Mouse (Mus musculus) kidney, adult 8-10 months (tissue): Measurements from ENCODE around the gene Rnf212b.

Experiments used
- DNase-seq, 2 experiments: peaks; one replicate each; pipeline ENCODE4 v3.0.0; 2022

Rnf212b gene

DNA sequence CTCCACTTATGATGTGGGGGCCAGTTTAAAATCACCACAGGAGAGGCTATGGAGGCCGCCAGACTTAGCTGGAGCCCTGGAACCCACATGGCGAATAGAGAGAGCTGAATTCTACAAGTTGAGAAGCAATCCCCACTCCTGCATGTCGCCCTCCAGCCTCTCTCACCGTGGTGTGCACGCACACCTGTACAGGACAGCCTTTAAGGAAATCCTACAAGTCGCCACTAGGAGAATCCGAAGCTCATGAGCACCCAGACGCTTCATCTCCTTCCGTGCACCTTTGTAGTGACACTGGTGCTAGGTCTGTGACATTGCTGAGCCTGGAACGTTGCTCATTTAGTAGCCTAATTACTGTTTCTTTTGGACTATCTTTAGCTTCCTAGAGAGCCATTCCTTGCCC lies 14.3 kb upstream of the Rnf212b start:
- no peak for DNase-seq

DNA sequence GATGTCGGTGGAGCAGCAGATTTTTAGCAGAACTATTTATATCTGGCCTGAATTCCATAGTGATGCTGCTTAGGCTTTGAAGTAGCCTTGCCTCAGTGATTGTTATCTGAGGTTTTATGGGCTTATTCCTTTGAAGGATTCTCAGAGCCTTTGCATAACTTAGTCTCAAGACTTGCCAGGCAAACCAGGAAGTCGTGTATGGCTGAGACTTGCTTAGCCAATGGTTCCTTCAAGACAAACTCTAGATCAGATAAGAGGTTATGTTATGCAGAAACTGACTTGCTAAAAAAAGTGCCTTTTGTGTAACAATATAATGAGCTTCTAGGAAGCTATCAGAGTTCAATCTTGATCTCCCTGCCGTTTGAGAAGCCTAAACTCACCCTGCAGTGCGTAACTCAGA lies 11.5 kb upstream of the Rnf212b start:
- DNase-seq = no peak

- peak in 1 of 2 experiments; percentile 55 for DNase-seq
Observed at GRCm38 (mm10) chr14:54806124-54806523, 7.8 kb upstream of the Rnf212b start.

DNA sequence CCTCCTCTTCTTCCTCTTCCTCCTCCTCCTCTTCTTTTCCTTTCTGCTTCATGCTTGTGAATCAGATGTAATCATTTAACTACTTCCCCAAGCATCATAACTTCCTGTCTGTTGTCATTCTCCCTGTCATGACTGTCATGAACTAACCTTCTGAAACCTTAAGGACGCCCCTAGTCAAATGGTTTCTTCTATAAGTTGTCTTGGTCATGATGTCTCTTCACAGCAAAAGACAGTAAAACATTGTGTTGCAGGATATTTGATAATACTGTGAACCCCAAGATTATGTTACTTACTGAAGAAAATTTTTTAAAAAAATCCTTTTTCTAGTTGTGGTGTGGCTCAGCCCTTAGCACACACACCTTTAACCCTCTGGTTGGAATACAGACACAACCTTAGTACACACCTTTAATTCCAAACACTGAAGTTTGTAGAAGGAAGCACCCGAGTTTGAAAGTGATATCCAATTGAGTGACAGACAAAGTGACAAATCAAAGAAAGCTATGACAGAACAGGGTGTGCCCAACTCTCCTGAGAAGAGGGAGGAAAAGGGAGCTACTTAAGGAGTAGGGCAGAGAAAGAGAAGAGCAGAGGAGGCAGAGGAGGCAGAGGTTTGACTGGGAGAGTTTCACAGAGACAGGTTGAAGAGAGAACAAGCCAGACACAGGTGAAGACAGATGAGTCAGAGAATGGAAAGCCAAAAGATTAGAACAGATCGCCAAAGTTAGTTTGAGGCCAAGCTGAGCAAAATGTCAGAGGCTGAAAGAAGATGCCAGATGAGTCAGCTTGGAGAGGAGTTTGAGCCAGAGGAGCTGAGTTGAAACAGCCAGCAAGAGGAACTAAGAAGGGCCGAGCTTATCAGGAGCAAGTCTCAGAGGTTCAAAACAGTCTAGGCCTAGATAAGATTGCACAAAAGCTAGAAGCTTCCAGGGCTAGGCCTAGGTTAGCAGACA lies 4.9 kb upstream of the Rnf212b start:
- no peak for DNase-seq

GRCm38 (mm10) chr14:54809668-54810033 lies 4.3 kb upstream of the Rnf212b start:
- DNase-seq = no peak

DNA sequence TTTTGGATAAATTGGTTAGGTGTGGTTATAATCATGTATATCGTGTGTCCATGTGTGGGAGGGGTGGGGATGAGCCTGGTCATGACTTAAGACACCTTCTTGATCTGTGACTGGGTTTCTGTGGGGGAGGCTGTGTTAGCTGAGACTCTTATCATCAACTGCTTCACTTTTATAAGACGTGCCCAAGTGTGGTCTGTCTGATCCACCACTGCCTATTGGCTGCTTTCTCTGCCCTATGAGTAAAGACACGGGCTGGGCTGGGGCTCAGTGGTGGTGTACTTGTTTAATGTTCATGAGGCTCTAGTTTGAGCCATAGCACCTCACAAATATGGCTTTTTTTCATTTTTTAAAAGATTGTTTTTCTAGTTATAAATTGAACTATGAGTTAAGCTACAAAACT lies 1.8 kb downstream of the Rnf212b start:
- DNase-seq = no peak

DNA sequence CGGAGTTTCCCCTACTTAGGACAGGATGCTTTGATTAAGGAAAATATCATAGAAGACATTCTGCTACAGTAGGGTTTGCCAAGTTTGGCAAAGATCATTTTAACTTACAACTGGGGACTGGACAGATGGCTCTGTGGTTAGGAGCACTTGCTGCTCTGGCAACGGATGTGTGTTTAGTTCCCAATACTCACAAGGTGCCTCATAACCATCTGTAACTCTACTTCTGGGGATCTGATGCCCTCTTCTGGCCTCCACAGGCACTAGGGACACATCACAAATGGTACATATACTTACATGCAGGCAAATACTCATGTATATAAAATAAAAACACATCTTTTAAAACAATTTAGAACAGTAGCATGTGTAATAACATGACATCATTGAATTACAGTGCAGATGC lies 3.9 kb downstream of the Rnf212b start:
- DNase-seq = peak; percentile 50 to 66

DNA sequence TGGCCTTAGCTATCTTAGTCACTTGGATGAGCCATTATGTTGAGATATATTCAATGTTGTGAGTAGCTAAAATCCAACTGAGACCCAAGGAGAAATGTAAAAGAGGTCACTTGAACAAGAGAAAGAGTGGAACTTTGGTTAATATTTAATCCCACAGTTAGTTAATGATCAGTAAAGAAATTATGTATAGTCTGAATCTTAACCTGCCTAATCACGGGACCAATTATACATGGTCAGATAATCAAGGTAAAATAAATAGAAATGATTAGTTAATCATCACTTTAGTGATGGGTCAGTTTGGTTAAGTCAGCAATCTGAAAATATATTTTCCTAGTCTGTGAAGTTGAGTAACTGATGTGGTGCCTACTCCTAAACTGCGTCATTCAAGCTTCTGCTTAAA lies 8.4 kb downstream of the Rnf212b start:
- DNase-seq = peak in 1 of 2 experiments; percentile 57

- peak; percentile 38 to 69 for DNase-seq
Observed at GRCm38 (mm10) chr14:54823716-54824115, 9.8 kb downstream of the Rnf212b start.

DNA sequence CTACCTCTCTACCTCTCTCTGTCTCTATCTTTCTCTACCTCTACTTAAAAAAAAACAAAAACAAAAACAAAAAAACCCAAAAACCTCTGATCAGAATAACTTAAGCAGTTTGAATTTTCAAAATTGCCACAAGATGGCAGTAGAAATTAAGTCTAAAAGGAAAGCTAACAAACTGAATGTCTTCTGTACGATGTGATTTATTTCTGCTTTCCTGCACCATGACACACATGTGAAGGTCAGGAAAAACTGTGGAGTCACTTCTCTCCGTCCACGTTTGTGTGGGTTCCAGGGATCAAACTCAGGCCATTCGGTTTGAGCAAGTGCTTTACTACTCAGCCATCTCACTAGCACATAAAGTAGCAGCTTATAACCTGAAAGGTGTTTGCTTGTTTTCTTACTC lies 29.5 kb downstream of the Rnf212b start:
- peak in 1 of 2 experiments; percentile 24 for DNase-seq

- no peak for DNase-seq
Observed at GRCm38 (mm10) chr14:54855726-54856125, 41.8 kb downstream of the Rnf212b start.

DNA sequence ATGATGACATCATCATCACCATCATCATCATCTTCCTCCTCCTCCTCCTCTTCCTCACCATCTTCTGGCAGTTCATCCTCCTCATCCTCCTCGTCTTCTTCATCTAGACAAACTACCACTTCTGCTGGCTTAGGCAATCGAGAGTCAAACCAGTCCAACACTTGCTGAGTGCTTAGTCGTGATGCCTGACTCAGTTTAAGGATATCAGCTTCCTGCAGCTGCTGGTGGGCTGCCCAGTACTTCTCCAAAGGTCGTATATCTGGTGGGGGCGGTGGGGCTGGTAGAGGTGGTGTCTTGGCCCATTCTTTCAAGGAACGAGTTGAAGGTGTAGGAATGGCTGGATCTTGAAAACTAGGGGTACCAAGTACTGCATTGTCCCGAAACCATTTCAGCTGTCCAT lies 42.8 kb downstream of the Rnf212b start:
- DNase-seq = no peak

- DNase-seq = no peak
Observed at GRCm38 (mm10) chr14:54857891-54858290, 44.0 kb downstream of the Rnf212b start.

- DNase-seq = peak; percentile 41 to 78
Observed at GRCm38 (mm10) chr14:54860511-54860910, 46.6 kb downstream of the Rnf212b start.

GRCm38 (mm10) chr14:54863501-54864312 lies 49.8 kb downstream of the Rnf212b start:
- DNase-seq = peak; percentile 92 to 94

DNA sequence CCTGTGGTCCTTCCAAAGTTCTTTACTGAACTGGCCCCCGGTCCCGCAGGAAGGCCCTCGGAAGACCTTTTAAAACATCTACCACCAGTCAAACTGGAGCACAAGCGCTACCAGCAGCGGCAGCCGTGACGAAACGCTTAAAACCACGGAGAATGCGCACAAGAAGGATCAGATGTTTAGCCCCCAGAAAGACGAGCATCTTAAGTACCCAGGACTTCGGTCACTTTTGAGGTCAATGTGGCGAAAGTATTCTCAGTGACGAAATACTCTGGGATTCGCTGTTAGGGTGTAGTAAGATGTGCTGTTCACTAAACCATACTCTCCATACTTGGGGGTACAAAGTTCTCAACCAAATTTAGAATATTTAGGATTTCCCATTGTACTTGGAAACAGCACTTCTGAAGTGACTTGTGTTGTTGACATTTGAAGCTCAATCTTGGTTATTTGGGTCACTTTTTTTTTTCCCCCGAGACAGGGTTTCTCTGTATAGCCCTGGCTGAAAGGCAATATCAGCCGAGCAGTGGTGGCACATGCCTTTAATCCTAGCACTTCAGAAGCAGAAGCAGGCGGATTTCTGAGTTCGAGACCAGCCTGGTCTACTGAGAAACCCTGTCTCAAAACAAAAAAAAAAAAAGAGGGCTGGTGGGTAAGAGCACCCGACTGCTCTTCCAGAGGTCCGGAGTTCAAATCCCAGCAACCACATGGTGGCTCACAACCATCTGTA lies 50.5 kb downstream of the Rnf212b start:
- no peak for DNase-seq

GRCm38 (mm10) chr14:54865626-54866025 lies 51.7 kb downstream of the Rnf212b start:
- DNase-seq = no peak

DNA sequence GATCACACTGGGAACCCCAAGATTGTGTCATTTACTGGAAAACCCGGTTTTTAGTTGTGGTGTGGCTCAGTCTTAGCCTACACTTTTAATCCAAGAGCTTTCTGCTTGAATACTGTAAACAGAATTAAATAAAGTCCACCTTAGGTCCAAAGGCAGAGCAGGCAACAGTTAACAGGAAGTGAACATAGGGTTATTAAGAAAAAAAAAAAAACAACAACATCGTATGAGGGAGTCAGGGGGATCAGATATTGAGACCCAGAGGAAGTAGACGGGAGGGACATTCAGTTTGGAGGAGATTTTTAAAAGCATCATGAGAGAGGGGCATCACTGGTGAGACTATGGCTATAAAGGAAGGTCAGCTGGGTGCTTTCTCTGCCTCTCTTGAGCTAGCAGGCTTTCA lies 52.3 kb downstream of the Rnf212b start:
- DNase-seq = no peak

DNA sequence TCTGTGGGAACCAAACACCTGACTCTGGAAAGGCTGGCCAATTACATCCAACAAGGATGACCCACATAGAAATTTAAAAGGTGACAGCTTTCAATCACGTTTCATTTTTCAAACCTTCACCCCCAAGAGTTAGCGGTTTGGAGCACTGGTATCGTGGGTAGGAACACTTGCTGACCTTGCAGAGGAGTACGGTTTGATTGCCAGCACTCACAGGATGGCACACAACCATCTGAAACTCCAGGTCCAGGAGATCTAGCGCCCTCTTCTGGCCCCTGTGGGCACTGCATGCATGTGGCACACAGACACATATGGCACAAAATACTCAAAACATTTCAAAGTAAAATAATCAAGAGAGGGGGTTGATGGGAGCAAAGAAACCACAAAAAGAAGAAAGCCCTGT lies 53.0 kb downstream of the Rnf212b start:
- peak in 1 of 2 experiments; percentile 28 for DNase-seq

DNA sequence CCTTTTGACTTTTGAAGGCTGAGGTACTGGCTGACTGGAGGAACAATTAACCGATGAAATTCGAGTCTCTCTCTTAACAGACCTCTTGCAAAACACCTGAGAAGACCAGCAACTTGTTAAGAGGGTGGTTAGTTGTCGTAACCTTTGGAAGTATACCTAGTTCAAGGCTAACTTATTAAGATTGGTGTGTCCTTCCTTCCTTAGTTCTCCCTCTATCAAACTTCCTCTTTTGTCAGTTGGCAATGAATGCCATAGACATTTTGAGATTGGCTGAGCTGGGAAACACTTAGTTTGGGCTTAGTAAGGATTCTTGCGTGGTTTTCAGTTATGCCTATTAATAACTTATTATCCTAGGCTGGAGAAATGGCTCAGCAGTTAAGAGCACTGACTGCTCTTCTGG lies 54.1 kb downstream of the Rnf212b start:
- DNase-seq = no peak

DNA sequence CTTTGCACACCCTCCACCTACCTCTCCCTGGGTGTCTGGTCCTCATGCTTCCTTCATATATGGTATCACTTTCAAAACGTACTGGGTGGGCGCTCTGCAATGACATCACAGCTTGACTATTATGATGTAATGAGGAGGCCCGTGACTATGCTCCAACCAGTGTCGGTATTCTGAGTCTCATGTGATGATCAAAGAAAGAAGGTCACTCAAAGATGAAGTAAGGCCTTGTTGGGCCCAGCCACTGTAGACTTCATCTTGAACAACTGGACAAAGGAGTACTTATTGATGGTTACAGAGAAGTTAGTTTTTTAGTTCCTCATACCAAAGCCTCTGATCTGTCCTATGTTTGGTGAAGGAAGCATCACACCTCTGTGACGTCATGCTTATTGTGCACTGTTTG lies 56.9 kb downstream of the Rnf212b start, which contains the start of gene Homez:
TSS of gene Homez (minus strand) at position 101 of the 400 bp plus-strand sequence.
- DNase-seq = no peak

DNA sequence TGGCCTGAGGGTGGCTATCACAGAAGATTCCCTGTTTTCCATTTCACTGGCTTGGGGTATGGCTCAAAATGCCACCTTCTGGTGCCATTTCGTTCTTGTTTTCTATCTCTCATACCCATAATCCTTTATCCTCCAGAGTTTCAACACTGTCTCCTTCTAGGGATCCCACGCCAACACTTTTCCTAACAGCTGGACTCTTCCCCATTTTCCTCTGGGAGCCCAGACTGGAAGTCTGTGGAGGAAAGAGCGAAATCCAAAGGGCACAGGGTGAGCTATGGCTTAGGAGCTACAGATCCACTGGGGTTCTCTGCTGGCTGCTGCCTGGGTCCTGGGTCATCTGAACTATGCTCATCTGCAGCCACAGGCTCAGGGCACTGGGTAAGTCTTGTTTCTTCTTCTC lies 60.2 kb downstream of the Rnf212b start:
- no peak for DNase-seq
